Mouse (Mus musculus): Measurements from ENCODE around the gene Foxo6.

Gene Foxo6

DNA sequence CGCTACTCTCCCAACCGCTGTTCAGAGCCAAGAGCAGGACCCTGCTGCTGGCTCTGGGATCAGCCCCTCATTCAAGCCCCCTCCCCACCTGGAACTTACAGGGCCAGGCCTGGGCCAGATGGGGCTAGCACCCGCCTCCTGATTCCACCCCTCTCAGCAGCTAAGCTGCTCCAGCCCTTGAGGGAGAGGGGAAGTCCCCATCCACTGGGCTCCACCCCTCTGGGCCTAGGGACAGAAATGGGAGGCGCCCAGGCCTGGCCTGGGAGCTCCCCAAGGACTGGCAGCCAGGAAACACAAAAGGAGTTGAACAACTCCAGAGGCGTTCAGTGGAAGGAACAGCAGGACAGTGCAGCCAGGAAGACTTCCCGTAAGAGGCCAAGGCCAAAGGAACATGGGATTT is 4.0 kb downstream of the Foxo6 start:
- peak; percentile 99 for DNase-seq

DNA sequence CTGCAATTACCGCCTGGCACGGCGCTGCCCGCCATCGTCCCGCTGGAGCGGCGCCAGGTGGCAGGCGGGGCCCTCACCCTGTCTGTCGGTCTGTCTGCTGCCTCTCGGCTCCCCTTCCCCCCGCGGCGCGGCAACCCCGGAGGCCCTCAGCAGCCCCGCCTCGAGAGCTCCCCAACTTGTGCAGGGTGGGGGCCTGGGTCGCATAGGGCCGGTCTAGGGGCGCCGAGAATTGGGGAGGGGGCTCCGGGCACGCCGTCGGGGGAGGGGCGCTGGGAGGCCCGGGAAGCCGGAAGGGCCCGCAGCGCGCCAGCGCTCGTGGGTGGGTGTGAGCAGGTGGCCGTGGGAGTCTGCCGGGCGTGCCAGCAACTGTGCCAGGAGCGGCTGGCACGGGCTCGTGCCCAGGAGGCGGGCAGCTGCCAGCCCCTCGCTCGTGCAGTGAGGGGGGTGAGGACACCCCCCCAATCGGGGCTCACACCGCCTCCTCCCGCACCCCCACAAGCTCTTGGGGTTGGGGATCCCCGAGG is 4.5 kb downstream of the Foxo6 start:
- DNase-seq = peak; percentile 94

DNA sequence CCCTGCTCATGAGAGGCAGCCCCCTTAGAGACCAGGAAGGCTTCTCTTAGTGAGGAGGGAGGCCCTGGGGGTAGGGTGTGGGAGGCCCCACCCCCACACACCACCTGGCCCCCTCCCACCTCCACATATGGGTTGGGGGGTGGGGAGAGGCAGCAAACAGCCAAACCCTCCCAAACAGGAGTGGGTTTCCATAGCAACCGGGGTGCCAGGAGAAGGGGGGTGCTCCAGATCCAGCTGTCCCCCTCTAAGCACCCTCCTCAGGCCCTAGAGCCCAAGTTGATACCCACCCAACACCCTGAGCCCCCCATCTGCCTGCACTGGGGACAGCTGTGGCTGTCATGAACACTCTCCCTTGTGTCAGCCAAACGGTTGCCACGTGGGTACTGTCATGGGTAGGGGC is 6.1 kb downstream of the Foxo6 start:
- DNase-seq = no peak

DNA sequence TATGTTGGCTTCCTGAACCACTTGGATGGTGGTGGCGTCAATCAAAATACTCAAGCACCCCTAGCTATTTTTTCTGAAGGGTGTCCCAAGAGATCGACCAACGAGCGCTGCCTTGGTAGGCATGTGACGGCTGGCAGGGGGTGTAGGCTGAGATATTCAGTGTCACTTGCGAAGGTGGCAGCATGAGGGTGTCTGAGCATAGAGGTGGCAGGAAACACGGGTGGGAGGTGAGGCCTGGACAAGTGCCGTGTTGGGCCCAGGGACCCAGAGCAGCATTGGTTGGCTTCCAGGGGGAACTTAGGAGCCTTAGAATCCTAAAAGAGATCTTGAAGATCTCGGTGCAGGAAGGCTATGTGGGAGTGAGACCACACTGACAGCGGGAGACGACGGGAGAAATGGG is 6.7 kb downstream of the Foxo6 start:
- no peak for DNase-seq

DNA sequence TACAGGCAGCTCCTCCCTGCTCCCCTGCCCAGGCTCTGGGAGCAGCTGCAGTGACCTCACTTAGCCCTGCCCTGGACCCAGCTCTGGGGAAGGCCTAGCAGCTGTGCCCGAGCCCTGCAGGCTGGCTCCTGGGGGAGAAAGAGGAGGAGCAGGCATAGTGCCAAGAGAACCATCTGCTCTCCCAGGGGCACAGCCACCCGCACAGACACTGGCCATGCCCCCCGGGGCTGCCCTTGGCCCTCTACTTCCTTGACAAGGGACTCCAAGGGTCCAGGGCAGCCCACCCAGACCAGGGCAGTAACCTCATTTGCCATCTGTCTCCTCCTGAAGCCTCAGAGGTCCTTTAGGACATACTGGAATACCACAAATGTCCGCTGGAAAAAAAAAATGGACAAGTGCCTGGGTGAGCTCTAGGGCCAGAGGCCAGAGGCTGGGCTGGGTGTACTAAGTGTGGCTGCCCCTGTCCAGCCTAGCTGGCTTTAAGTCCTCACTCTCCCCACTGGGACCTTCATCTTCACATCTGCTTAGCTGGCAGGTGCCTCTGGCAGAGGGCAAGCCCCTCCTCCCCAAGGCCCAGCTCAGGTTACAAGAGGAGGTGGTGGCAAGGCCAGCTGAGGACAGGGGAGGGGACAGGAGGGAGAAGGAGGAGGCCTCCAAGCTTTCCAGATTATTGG is 9.8 kb downstream of the Foxo6 start:
- peak; percentile 99 for DNase-seq

DNA sequence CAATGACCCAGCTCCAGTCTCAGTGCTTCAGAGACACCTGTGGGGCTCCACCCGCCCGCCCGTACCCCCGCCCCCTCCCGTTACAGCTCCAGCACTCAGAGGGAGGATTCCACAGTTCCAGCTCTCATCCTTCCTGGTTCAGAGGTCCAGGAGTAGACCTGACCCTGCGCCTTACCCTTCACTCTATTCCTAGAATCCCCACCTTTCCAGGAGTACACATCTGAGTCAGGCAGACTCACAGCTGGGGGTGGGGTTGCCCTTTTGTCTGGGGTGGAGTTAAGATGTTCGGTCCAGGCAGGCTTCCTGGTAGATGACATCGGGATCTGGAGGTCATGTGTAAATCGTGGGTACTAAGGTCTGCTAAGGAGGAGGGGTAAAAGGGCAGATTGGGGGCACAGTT is 11.7 kb downstream of the Foxo6 start:
- peak; percentile 90 for DNase-seq

DNA sequence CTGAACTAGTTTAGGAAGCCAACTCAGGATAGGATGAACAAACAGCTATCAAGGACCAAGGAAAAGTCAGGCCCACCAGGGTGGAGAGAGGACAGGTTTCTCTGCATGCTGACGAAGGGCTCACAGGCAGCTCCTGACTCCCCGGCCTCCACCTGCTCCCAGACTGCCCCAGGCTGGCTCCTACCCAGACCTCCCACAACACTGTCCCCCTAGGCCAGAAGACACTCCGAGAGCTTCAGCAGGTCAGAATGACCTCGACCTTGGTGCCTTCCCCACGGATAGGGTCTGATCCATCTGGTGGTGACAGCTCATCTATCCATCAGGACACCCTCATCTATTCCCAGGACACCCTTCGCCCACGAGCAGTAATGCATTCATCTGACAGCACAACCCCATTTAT is 13.6 kb downstream of the Foxo6 start:
- DNase-seq = peak; percentile 84

DNA sequence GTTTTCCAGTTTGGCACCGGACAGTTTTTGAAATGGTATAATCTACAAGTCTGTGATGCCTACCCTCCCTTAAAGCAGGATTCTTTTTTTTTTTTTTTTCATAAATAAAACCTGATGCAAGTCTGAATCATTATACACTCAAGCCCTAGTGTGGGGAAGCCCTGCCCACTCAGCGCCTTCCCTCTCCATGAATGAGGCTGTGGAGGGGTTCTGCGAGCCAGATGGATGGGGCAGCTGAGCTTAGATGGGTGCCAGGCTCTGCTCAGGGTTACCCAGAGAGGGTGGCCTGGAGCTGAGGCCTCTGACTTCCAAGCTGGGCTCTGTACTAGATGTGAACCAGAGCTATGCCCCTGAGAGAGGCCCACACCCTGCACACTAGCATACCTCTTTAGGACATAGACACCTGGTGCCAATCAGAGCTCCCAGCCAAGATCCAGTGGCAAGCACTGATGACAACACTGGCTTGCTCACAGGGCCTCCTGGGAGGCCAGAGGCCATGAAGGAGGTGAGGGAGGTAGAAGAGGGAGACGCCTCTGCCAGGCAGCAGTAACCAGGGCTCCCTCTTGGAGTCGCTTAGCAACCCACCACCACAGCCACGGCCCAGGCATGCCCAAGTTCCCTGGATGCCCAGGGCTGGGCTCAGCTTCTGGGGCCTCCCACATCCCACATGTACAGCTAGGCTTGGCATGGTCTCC is 15.1 kb downstream of the Foxo6 start:
- no peak for DNase-seq

DNA sequence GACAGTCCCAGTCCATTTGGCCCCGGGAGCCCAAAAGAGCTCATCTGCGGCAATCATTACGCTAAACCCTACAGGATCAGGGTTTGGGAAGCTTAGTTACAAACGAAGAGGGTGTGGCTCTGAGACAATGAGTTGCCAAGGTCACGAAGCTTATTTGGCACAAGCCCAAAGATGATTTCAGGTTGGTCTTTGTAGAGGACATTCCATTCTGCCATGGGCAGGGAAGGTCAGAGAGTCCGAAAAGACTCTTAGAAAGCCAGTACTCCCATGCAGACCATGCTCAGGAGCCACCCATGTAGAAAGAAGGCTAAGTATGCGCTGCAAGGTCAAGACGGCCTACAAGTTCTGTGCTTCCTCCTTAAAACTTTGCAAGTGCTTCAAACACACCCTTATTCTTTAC is 15.9 kb downstream of the Foxo6 start:
- no peak for DNase-seq

DNA sequence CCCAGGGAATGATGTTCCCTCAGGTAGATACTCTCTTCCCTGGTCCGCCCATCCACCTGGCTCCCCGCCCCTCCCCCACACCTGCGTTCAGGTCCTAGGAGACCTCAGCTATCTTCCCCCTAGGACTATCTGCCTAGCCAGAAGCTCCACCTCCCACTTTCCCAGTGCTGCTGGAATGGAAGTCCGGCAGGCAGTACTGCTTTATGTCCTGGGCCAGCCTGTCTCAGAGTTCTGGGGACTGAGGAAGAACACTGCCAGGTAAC is 16.3 kb downstream of the Foxo6 start:
- DNase-seq = no peak

DNA sequence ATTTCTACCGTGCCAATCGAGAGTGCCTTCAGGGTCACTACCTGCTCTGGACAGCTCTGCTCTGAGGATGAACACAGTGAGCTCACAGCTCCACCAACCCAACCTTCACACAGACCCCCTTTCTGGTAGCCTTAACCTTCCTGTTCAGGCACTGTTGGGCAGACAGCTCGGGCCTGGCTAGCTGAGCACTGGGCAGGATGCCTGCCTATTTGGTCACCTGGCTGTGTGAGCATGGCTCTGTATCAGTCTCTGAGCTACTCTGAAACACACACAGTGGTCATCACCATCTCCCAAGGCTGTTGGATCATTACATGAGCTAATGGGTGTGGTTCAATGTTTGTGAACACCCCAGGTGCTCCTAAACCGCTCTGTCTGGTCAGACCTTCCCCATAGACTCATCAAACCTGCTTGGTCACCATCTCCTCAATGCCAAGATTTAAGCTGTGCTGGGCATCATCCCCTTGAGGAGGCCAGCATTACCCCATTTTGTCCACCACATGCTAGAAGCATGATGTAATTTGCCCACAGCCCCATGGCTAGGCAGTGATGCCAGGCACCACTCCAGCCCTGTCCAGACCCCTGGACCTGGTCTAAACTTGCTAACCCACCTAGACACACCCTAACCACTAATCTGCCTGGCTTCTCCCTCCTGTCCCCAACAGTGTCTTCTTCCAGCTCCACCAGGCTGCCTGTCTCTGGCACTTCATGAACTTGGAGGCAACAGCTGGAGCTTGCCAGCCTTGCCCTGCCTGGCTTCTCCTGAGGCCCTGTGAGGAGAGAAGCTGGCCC is 16.8 kb downstream of the Foxo6 start:
- DNase-seq = no peak

DNA sequence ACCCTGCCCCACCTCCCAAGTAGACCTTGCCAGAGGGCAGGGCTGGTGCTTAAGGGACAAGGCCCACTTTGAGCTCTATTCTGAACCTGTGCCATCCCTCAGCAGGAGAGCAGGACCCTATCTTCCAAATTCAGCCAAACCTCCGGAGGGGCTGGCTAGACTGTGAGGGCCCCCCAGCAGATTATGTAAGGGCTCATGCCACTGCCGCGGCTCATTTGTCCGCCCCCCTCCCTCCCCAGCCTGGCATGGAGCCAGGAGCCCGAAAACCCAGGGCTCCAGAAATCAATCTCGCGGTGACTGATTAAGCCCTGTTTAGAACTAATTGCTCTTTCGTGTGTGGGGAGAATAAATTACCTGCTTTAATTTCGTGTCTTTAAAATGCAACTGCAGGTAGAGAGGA is 17.7 kb downstream of the Foxo6 start:
- no peak for DNase-seq

DNA sequence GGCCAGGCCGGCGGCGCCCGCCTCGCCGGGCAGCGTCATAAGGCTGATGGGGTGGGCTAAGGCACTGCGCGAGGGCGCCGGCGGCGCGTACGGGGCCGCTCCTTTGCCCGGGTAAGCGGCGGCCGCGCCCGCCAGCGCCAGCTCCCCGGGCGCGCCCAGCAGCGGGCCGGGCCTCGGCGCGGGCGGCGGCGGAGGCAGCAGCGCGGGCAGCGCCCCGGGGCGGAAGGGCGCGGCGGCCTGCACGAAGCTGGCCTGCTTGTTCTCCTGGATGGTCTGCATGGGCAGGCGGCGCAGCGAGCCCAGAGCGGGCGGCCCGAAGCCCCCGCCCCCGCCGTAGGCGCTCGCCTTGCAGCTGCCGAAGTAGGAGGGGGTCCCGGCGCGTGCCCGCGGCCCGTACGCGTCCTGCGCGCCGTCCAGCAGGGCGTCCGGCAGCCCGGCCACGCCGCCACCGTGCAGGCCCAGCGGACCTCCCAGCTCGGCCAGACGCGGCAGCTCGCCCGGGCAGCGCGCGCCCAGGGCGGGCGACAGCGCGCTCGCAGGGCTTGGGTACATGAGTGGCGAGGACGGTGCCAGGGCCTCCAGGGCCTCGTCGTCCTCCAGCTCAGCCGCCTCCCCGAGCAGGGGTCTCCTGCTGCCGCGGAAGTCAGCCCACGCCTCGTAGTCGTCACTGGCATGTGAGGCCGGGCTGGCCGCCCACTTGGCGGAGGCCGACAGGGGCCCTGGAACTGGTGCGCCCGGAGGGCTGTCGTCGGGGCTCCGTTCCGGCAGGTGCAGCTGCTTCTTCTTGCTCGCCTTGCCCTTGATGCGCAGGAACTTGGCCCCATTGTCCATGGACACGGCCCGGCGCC is 18.7 kb downstream of the Foxo6 start:
- DNase-seq = no peak

DNA sequence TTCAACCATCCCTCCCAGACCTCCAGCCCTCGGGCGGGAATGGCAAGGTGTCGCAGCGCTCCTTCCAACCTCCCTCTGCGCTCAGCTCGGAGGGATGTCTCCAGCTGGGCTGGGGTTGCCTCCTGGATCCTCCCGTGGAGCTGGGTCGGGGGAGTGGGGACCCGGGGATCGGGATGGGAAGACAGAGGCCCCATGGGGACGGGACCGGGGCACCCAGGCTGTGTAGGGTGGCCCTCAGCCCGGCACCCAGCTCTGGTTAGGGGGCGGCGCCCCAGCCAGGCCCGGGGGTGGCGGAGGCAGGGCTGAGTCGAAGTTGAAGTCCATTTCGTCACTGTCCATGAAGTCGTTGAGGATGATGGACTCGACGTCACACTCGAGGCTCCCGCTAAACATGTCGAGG is 19.5 kb downstream of the Foxo6 start:
- DNase-seq = no peak

DNA sequence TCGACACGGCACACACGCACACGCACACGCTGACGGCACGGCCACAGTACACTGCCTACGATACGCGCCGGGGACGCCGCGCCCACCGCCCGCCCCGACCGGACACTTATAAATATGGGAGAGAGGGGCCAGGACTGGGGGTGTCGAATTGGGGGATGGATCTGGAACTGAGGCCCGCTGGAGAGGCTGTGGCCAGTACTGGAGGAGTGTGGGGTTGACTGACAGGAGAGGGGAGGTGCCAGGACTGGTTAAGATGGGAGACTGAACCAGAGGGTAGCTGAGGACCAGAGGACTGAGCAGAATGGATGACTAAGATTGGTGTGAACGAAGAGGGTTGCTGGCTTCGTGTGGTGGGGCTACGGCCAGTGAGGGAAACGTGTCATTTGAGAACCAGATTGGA is 20.0 kb downstream of the Foxo6 start:
- DNase-seq = no peak

DNA sequence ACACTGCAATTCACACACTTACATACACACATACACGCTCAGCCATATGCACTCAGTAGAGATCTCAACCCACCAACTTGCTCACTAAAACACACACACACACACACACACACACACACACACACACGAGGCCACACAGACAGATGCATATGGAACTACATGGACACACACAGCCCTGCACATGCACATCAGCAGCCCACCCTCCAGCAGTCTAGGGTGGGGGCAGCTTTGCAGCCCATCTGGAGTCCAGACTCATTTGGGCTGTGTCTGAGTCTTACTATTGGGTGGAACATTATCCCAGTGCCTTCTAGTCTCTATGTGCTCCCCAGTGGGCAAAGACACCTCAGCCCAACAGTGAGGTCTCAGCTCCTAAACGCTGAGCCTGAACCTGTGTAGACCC is 23.0 kb downstream of the Foxo6 start:
- no peak for DNase-seq

DNA sequence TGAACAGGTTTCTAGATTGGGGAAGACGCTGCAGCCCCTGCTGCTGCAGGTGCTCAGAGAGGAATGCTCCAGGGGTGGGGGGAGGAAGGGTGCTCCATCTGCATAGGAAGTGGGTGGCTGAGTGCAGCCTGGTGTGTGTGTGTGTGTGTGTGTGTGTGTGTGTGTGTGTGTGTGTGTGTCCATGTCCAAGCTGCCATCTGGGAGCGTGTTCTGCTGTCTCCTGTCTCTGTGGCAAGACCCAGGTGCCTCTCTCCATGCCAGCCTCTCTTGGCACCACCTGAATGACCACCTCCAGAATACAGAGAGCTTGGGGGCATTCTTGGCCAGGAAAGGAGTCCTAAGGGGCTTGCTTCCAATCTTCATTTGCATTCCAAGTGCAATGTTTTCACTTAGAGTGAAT is 24.4 kb downstream of the Foxo6 start:
- DNase-seq = no peak

DNA sequence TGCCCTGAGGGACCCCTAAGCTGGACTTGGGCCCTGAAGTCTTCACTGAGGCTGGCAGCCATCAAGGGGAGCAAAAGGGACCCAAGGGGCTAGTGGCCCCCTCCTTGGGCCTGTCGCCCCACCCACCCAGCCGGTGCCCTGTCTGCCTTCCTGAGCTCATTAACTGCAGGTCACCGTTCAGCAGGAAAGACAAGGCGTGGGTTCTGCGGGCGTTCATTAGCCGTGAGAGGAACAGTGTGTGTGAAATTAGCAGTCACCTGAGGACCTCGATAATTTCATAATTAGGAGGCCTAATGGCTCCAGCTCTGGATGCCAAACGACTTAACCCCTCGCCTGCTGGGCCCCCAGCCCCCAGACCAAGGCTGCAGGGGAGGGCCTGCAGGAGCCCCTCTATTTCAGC is 24.9 kb downstream of the Foxo6 start:
- no peak for DNase-seq

DNA sequence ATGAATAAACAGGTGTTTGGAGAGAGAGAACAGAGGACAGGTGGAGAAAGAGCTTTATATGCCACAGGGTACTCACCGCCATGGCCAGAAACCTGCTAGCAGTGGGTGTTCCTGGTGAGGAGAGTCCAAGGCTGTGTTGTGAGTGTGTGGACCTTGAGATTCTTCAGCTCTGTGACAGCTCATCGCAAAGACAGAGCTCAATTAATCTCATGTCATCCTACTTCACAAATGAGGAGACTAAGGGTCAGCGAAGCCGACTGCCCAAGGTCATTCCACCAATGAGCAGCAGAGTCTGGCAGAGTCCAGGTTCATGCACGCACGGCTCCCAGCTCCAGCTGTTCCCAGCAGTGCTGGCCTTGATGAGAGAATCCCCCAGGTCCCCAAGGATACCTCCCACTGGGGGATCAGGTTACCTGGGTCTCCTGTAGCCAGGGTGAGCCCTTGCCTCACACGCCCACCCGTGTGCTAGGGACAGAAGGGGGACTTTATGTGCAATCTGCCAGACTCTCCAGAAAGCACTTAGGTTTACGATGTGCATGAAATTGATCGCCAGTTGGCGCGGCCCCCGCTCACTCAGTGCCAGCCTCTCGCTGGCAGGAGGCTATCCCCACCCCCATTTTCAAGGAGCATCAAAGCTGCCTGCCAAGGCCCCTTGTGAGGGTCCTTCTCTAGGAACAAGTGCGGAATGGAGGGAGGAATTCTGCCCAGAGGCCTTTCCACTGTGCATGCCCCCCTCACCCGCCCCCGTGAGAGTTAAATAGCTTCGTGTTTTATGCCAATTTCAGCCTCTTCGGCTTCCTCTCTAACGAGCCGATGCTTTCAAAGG is 27.6 kb downstream of the Foxo6 start:
- no peak for DNase-seq

DNA sequence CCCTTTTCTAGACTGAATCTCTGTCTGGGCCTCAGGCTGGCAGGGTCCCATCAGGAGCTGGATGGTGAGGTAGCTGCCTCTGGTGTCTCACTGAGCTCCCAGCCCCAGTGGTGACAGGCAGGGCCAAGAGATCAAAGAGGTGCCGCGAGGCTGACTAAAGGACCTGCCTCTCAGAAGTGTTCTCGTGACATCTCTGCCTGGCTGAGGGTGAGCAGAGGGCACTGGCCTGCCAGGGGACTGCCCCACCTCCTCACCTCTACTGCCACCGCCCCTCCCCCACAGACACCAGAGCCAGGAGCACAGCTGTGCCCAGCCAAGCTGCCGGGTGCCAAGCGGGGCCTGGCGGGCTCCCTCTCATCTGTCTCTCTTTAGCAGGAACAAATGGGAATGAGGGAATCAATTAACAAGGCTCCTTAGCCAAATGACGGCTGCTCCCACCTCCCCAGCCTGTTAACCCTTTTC is 38.3 kb downstream of the Foxo6 start:
- peak; percentile 99 for DNase-seq

DNA sequence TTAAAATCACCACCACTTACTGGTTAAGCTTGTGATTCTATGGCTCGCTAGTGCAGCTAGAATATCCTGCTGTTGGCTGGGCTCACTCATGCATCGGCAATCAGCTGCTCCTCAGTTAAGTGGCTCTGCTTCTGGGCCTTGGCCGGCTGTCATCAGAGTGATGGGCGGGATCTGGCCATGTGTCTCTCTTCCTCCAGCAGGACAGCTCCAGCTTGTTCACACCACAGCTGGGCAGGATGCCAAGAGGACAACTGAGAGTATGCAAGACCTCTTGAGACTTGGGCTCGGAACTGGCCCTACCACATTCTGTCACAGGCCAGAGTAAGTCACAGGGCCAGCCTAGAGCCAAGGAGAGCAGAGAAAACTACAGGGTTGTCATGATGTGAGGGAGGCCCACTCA is 39.7 kb downstream of the Foxo6 start:
- DNase-seq = peak; percentile 99

DNA sequence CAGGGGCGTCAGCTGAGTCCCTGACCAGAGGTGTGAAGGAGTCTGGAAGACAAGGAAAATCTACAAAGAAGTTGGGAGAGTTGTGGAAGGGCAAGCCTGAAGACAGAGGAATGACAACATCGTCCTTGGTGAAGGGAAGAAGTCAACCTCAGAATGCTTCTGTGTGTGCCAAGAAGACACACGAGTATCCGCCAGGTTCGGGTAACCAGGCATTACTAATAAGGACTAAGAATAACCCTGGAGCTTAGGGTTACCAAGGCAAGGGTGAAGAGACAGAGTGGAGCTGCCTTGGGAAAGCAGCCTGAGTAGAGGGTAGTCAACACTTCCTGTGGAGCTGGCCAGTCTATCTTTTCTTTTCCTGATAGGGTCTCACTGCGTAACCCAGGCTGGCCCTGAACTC is 41.1 kb downstream of the Foxo6 start:
- no peak for DNase-seq
